In the genomic region with DNA sequence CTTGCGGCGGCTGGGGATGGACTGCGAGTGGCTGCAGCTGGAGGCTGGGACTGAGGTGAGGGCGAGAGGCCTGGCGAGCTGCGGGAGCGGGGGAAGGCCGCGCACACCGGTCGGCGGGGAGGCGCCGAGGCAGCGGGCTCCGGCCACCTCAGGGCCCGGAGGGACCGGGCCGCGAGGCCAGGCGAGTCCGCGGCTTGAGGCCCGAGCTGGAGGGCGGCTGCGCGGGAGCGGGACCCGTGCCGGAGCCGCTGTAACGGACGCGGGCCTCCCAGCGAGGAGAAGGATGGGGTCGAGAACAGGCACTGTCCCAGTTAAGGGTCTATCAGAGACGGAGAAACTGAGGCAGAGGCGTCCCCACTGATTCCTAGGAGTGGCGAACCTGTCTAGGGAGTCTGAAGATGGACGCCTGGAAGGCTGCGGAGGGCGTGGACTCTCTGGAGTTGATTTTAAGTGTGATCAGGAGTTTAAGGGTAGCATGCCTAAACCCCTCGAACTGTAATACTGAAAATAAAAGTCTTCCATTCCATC, we compare ENCODE assay signal across 7 mouse cellular contexts. TPM values are rescaled to one million over a fixed set of nuclear protein-coding genes. Genes with fewer than 3 reads are reported as not detected.
DNase-seq lines count a peak whose midpoint lies in the region; ATAC-seq lines count a peak whose summit lies in the region.

No protein-coding gene starts in this region.

- peak overlapping the region; percentile 92 for H3K4me2 ChIP-seq in hindbrain, embryonic 16.5 days (ENCODE audit: low read length)
- peak overlapping the region; percentile 89 for H3K4me2 ChIP-seq in midbrain, embryonic 14.5 days (ENCODE audit: low read length)

- peaks cover 25% of the 10 kb centered on the region for H3K4me1 ChIP-seq in hindbrain, embryonic 16.5 days (ENCODE audit: control insufficient read depth, insufficient read depth, low read depth, low read length)
- H3K4me1 ChIP-seq in midbrain, embryonic 14.5 days (ENCODE audit: control insufficient read depth, insufficient read depth, low read length) = peaks cover 28% of the 10 kb centered on the region; the same call in 1 of the 2 replicates

- no peaks in the 10 kb centered on the region for H3K36me3 ChIP-seq in hindbrain, embryonic 16.5 days (ENCODE audit: control insufficient read depth, insufficient read depth, low read length)
- H3K36me3 ChIP-seq in midbrain, embryonic 14.5 days (ENCODE audit: control insufficient read depth, insufficient read depth, low read length) = peaks cover 16% of the 10 kb centered on the region

- peak overlapping the region; percentile 99 for H3K9ac ChIP-seq in hindbrain, embryonic 16.5 days (ENCODE audit: low read depth, low read length)
- peak overlapping the region; percentile 97 for H3K9ac ChIP-seq in midbrain, embryonic 14.5 days (replicated peaks; ENCODE audit: low read length)

- peak overlapping the region; percentile 97 for H3K4me3 ChIP-seq in hindbrain, embryonic 16.5 days (ENCODE audit: low read length)
- H3K4me3 ChIP-seq in midbrain, embryonic 14.5 days (replicated peaks; ENCODE audit: low read depth, low read length) = peak overlapping the region; percentile 99

- ATAC-seq in hindbrain, embryonic 16.5 days = peak; percentile 22
- peak; percentile 59; the same call in 1 of the 2 replicates for ATAC-seq in midbrain, embryonic 14.5 days (ENCODE audit: low FRiP score, low TSS enrichment)

- peak overlapping the region; percentile 92 for H3K27ac ChIP-seq in hindbrain, embryonic 16.5 days (ENCODE audit: low read depth, low read length)
- peak overlapping the region; percentile 90 for H3K27ac ChIP-seq in midbrain, embryonic 14.5 days (replicated peaks; ENCODE audit: low read depth, low read length)

- H3K9me3 ChIP-seq in hindbrain, embryonic 16.5 days (ENCODE audit: control insufficient read depth, low read length) = no peaks in the 10 kb centered on the region
- no peaks in the 10 kb centered on the region for H3K9me3 ChIP-seq in midbrain, embryonic 14.5 days (ENCODE audit: control insufficient read depth, low read length)

- no peaks in the 10 kb centered on the region for H3K27me3 ChIP-seq in hindbrain, embryonic 16.5 days (replicated peaks; ENCODE audit: control insufficient read depth, insufficient read depth, low read length)
- H3K27me3 ChIP-seq in midbrain, embryonic 14.5 days (ENCODE audit: control insufficient read depth, insufficient read depth, low read length) = no peaks in the 10 kb centered on the region

- DNase-seq in spleen, adult 12 weeks (ENCODE audit: low spot score) = peak; percentile 35
- no peak for DNase-seq in spleen, postnatal 4 days (ENCODE audit: low spot score in 2 of 2)
- peak; percentile 49 for DNase-seq in embryo, embryonic 11 days
- DNase-seq in midbrain, embryonic 14.5 days = no peak
- DNase-seq in adrenal gland, adult 8-10 months = no peak
- DNase-seq in spleen, postnatal 14 days (ENCODE audit: low spot score in 2 of 2) = no peak

- WGBS in hindbrain, embryonic 16.5 days = under 1% methylated on average over 27 of the region's 43 CpGs
- WGBS in midbrain, embryonic 14.5 days = under 1% methylated on average over 43 of the region's 43 CpGs

RNA-seq across cellular contexts. Expression of gene Gm28043, which starts 0.4 kb away (rescaled TPM):
- 1.8 and 2.3 TPM in 2 replicates for polyA plus RNA-seq in hindbrain, embryonic 16.5 days (2015; fragmentation: Nextera tagmentation; extraction: Ambion mirVana)
- 2.0 and 2.9 TPM in 2 replicates for polyA plus RNA-seq in midbrain, embryonic 14.5 days (2014; fragmentation: Nextera tagmentation; extraction: Ambion mirVana)
- 1 to 10 TPM; 3.1 to 8.1 (median 5.0) TPM for total RNA-seq in adrenal gland, adult 8-10 months (2022)

RNA-seq across cellular contexts. Expression of gene Rnf8, which starts 0.5 kb away (rescaled TPM):
- 82.0 and 82.5 TPM in 2 replicates for polyA plus RNA-seq in hindbrain, embryonic 16.5 days (2015; fragmentation: Nextera tagmentation; extraction: Ambion mirVana)
- 80.5 and 86.8 TPM in 2 replicates for polyA plus RNA-seq in midbrain, embryonic 14.5 days (2014; fragmentation: Nextera tagmentation; extraction: Ambion mirVana)
- 10 to 100 TPM; 49.0 to 66.1 (median 57.1) TPM for total RNA-seq in adrenal gland, adult 8-10 months (2022)

RNA-seq across cellular contexts. Expression of gene Cmtr1, which starts 45.3 kb away (rescaled TPM):
- 106 and 117 TPM in 2 replicates for polyA plus RNA-seq in hindbrain, embryonic 16.5 days (2015; fragmentation: Nextera tagmentation; extraction: Ambion mirVana)
- polyA plus RNA-seq in midbrain, embryonic 14.5 days (2014; fragmentation: Nextera tagmentation; extraction: Ambion mirVana) = 103 and 136 TPM in 2 replicates
- 100 to 1,000 TPM; 108 to 175 (median 150) TPM for total RNA-seq in adrenal gland, adult 8-10 months (2022)

Comparison
In these comparisons a context has a peak if more than half of its experiments do, and no peak if none do; other contexts are left out.
1. DNase-seq: peak in spleen, adult 12 weeks (single experiment) and embryo, embryonic 11 days (single experiment); none in spleen, postnatal 4 days (0 of 2), midbrain, embryonic 14.5 days (single experiment), adrenal gland, adult 8-10 months (single experiment) and spleen, postnatal 14 days (0 of 2).